In the genomic region with DNA sequence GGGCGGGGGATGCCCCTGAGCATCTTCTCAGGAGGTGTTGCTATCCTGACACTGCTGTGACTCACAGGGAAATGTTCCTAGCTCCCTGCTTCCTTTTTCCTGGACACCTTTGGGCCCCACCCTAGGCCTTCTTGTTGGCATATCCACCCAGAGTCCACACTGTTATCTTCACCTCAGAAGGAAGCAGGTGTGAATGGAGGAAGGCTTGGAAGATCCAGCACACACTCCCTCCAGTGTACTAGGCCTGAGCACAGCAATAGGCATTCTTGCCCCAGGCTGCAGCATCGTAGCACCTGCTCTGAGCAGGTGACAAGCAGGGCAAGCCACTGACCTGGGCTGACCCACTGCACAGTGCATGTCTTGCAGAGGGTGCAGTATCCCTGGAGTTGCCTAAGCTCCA, we compare ENCODE assay signal across 29 mouse cellular contexts.
DNase-seq lines count a peak whose midpoint lies in the region; ATAC-seq and TF ChIP-seq lines count a peak whose summit lies in the region.
"Had no signal": no experiment of that assay in that cellular context is flagged by ENCODE, and none has a peak within 500 bp of the region (broad histone marks: within the 10 kb centered on the region; RNA-seq: fewer than 3 reads in every experiment).

No protein-coding gene starts in this region.

- H3K4me1 ChIP-seq in embryonic facial prominence, embryonic 12.5 days = peaks cover 3% of the 10 kb centered on the region; the same call in 1 of the 2 replicates
- peaks cover 14% of the 10 kb centered on the region for H3K4me1 ChIP-seq in embryonic facial prominence, embryonic 10.5 days
- H3K4me1 ChIP-seq in liver, embryonic 13.5 days (replicated peaks) = peaks cover 37% of the 10 kb centered on the region
- peaks cover 33% of the 10 kb centered on the region for H3K4me1 ChIP-seq in liver, embryonic 12.5 days
- H3K4me1 ChIP-seq in small intestine, adult 2 months (ENCODE audit: control insufficient read depth, insufficient read depth, insufficient read length, low read length) = peaks cover 23% of the 10 kb centered on the region
- H3K4me1 ChIP-seq in forebrain, embryonic 12.5 days = peaks cover 3% of the 10 kb centered on the region; the same call in 1 of the 2 replicates

- TF ChIP-seq POLR2A in small intestine, adult 2 months (IDR thresholded peaks at IDR 0.05; ENCODE audit: low read depth, low read length) = no peak

- H3K4me3 ChIP-seq in embryonic facial prominence, embryonic 12.5 days = no peak overlapping the region
- H3K4me3 ChIP-seq in embryonic facial prominence, embryonic 10.5 days = no peak overlapping the region
- H3K4me3 ChIP-seq in liver, embryonic 13.5 days (replicated peaks) = no peak overlapping the region
- H3K4me3 ChIP-seq in liver, embryonic 12.5 days = no peak overlapping the region
- no peak overlapping the region for H3K4me3 ChIP-seq in small intestine, adult 2 months (ENCODE audit: low read depth, low read length)
- H3K4me3 ChIP-seq in forebrain, embryonic 12.5 days (replicated peaks) = no peak overlapping the region
- H3K4me3 ChIP-seq: gastrocnemius, adult 2 months; heart, embryonic 12.5 days; limb, embryonic 12.5 days had no signal

- no peaks in the 10 kb centered on the region for H3K9me3 ChIP-seq in embryonic facial prominence, embryonic 12.5 days
- no peaks in the 10 kb centered on the region for H3K9me3 ChIP-seq in embryonic facial prominence, embryonic 10.5 days
- H3K9me3 ChIP-seq in liver, embryonic 13.5 days (replicated peaks) = no peaks in the 10 kb centered on the region
- H3K9me3 ChIP-seq in liver, embryonic 12.5 days (replicated peaks) = no peaks in the 10 kb centered on the region
- H3K9me3 ChIP-seq in forebrain, embryonic 12.5 days = no peaks in the 10 kb centered on the region
- H3K9me3 ChIP-seq: heart, embryonic 12.5 days; limb, embryonic 12.5 days had no signal

- H3K27me3 ChIP-seq in embryonic facial prominence, embryonic 12.5 days = no peaks in the 10 kb centered on the region
- H3K27me3 ChIP-seq in embryonic facial prominence, embryonic 10.5 days (replicated peaks; ENCODE audit: low read depth, poor library complexity, severe bottlenecking) = peaks cover 5% of the 10 kb centered on the region; the same call in 1 of the 2 replicates
- peaks cover 16% of the 10 kb centered on the region for H3K27me3 ChIP-seq in liver, embryonic 13.5 days
- H3K27me3 ChIP-seq in liver, embryonic 12.5 days (replicated peaks) = peaks cover 21% of the 10 kb centered on the region
- H3K27me3 ChIP-seq in small intestine, adult 2 months (ENCODE audit: control insufficient read depth, insufficient read depth, low read length) = no peaks in the 10 kb centered on the region
- H3K27me3 ChIP-seq in forebrain, embryonic 12.5 days = no peaks in the 10 kb centered on the region; the same call in 1 of the 2 replicates
- H3K27me3 ChIP-seq: limb, embryonic 12.5 days had no signal

- no peak overlapping the region for H3K27ac ChIP-seq in embryonic facial prominence, embryonic 12.5 days
- H3K27ac ChIP-seq in embryonic facial prominence, embryonic 10.5 days (replicated peaks) = no peak overlapping the region
- H3K27ac ChIP-seq in liver, embryonic 13.5 days = no peak overlapping the region
- H3K27ac ChIP-seq in liver, embryonic 12.5 days = no peak overlapping the region
- H3K27ac ChIP-seq in small intestine, adult 2 months (ENCODE audit: insufficient read depth, low read depth, low read length) = peak overlapping the region; percentile 78
- H3K27ac ChIP-seq in forebrain, embryonic 12.5 days = no peak overlapping the region
- H3K27ac ChIP-seq: gastrocnemius, adult 2 months; kidney, postnatal 0 days; limb, embryonic 12.5 days; macrophage had no signal

- 0 out of 2 replicates have a peak, but pooled peaks have one; percentile 47 for ATAC-seq in embryonic facial prominence, embryonic 12.5 days (ENCODE audit: insufficient number of reproducible peaks, insufficient read depth, low FRiP score, low TSS enrichment)
- peak; percentile 41; the same call in 1 of the 2 replicates for ATAC-seq in liver, embryonic 13.5 days (ENCODE audit: low read depth)
- ATAC-seq in liver, embryonic 12.5 days = no peak
- no peak for ATAC-seq in forebrain, embryonic 12.5 days (ENCODE audit: low FRiP score)
- ATAC-seq: activated CD4-positive, CD25-positive, alpha-beta regulatory T cell, adult 4 months; forebrain, embryonic 16.5 days; lung, postnatal 0 days; midbrain, embryonic 16.5 days had no signal

- 87% methylated on average over 2 of the region's 2 CpGs for WGBS in embryonic facial prominence, embryonic 12.5 days
- WGBS in embryonic facial prominence, embryonic 10.5 days = 86% methylated on average over 2 of the region's 2 CpGs
- 84% methylated on average over 2 of the region's 2 CpGs for WGBS in liver, embryonic 13.5 days (ENCODE audit: insufficient replicate concordance)
- WGBS in liver, embryonic 12.5 days (ENCODE audit: insufficient replicate concordance) = 80% methylated on average over 2 of the region's 2 CpGs
- 42% methylated on average over 2 of the region's 2 CpGs for WGBS in small intestine, adult 2 months
- WGBS in forebrain, embryonic 12.5 days = 90% methylated on average over 2 of the region's 2 CpGs

- TF ChIP-seq CTCF in small intestine, adult 2 months (IDR thresholded peaks at IDR 0.05; ENCODE audit: extremely low read depth, insufficient read length, insufficient replicate concordance, low read depth, low read length) = no peak

- H3K36me3 ChIP-seq in embryonic facial prominence, embryonic 12.5 days = no peaks in the 10 kb centered on the region
- H3K36me3 ChIP-seq in embryonic facial prominence, embryonic 10.5 days (replicated peaks) = no peaks in the 10 kb centered on the region
- no peaks in the 10 kb centered on the region for H3K36me3 ChIP-seq in liver, embryonic 13.5 days
- no peaks in the 10 kb centered on the region for H3K36me3 ChIP-seq in liver, embryonic 12.5 days
- H3K36me3 ChIP-seq in small intestine, adult 2 months (ENCODE audit: control insufficient read depth, insufficient read depth, low read length) = no peaks in the 10 kb centered on the region
- no peaks in the 10 kb centered on the region for H3K36me3 ChIP-seq in forebrain, embryonic 12.5 days (replicated peaks)
- H3K36me3 ChIP-seq: heart, embryonic 12.5 days; limb, embryonic 12.5 days had no signal

- H3K4me2 ChIP-seq in embryonic facial prominence, embryonic 12.5 days (replicated peaks) = no peak overlapping the region
- H3K4me2 ChIP-seq in liver, embryonic 13.5 days = no peak overlapping the region
- no peak overlapping the region for H3K4me2 ChIP-seq in liver, embryonic 12.5 days
- H3K4me2 ChIP-seq in forebrain, embryonic 12.5 days = no peak overlapping the region
- H3K4me2 ChIP-seq: heart, embryonic 12.5 days; limb, embryonic 12.5 days; liver, embryonic 11.5 days had no signal

- no peak overlapping the region for H3K9ac ChIP-seq in embryonic facial prominence, embryonic 12.5 days
- H3K9ac ChIP-seq in liver, embryonic 13.5 days = no peak overlapping the region
- no peak overlapping the region for H3K9ac ChIP-seq in liver, embryonic 12.5 days
- H3K9ac ChIP-seq in forebrain, embryonic 12.5 days = no peak overlapping the region
- H3K9ac ChIP-seq: heart, embryonic 12.5 days; limb, embryonic 12.5 days had no signal

- DNase-seq in embryonic facial prominence, embryonic 10.5 days (ENCODE audit: low spot score) = no peak
- DNase-seq in liver, embryonic 13.5 days = no peak
- DNase-seq in layer of hippocampus, adult 9-11 months = no peak
- DNase-seq: adrenal gland, adult 2 months; adrenal gland, postnatal 36 days; cerebellum, adult 18-20 months; cerebellum, postnatal 10 days; gastrocnemius, adult 2 months; gastrocnemius, postnatal 36 days; heart, adult 18-20 months; heart, postnatal 10 days; kidney, adult 2 months; kidney, postnatal 4 days; lung, adult 18-20 months; right cerebral cortex, postnatal 25 days; spleen, adult 18-20 months had no signal

Comparison
In these comparisons a context has a peak if more than half of its experiments do, and no peak if none do; other contexts are left out.
1. ATAC-seq: peak in embryonic facial prominence, embryonic 12.5 days (single experiment) and liver, embryonic 13.5 days (single experiment); none in liver, embryonic 12.5 days (single experiment) and forebrain, embryonic 12.5 days (single experiment).